Mouse (Mus musculus) Patski (cell line): ENCODE measurements around the gene Fam98c. TPM values are rescaled to one million over a fixed set of nuclear protein-coding genes. Genes with fewer than 3 reads are reported as not detected.

Source experiments
- ATAC-seq: fragments of 100-300 bp; one replicate; pipeline ENCODE4 v1.8.0; 2021
- CTCF ChIA-PET: fragments of 350-600 bp; sonication (Branson Sonifier 250); formaldehyde crosslinking; loops from one replicate; lab custom pipeline; 2022; ENCODE audit warnings: inconsistent platforms; lab: Charles Lee
- POLR2A ChIA-PET: fragments of 350-600 bp; sonication (Branson Sonifier 250); formaldehyde crosslinking; loops from one replicate; lab custom pipeline; 2022; ENCODE audit warnings: antibody characterized with exemption, inconsistent platforms; lab: Charles Lee
- DNase-seq: peaks from one replicate; pipeline ENCODE4 v3.0.0-alpha.2; 2011; ENCODE audit warnings: low read depth, low spot score
- H3K27me3 ChIP-seq: fragments of 371-371 bp; one replicate; pipeline ENCODE4 v1.5.1; 2021
- CTCF ChIP-seq: fragments of 100-300 bp; IDR thresholded peaks from one replicate; pipeline ENCODE4 v1.5.1; 2021
- in situ Hi-C: fragments of 300-500 bp; cut with MboI; formaldehyde crosslinking; loops from 3 replicates; pipeline ENCODE4 v1.11.1; 2018; ENCODE audit warnings: low pct_unique_long_range_greater_than_20kb, mixed read lengths
- polyA plus RNA-seq: library from polyadenylated mRNA; unstranded; gene quantifications from one replicate; pipeline ENCODE4 v1.2.3, GENCODE M21; 2021

Gene Fam98c
- polyA plus RNA-seq, 1 experiment from 2014 or later: 18.8 TPM

DNA sequence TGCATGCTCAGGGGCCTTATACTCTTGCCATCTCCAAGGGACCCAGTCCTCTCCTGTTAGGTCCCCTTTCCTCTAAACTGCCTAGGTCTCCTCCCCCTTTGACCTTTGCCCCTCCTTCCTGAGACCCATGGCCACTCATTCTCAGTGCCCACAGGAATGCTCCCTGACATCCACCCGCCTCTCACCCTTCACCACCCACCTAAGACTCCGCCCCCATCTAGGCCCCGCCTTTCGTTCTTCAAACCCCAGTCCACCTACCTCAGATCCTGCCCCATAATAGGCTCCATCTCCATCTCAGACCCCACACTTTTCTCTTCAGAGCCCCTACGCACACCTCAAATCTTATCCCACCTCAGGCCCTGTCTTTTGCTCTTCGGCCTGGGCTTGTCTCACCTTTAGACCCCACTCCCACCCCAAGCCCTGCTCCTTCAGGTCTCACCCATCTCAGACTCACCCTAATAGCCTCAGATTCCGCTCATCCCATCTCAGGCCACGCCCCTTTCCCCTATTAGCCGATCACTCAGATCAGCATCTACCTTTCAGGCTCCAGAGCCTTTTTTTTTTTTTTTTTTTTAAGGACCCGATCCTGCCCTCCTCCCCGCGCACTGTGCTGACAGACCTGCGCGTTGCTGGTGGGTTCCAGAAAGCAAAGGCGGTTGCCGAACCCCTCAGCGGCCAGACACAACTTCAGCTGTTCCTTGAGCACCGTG lies 37.7 kb downstream of the Fam98c start:
- ATAC-seq (no peak), DNase-seq (no peak)
- ChIA-PET POLR2A (no interaction called here), CTCF (no interaction called here)
- no peak for TF ChIP-seq CTCF
- peaks cover 6% of the 10 kb centered on the region for H3K27me3 ChIP-seq
- in situ Hi-C loops: loop anchor here (25.0 kb wide), 1 partner anchor 419 kb away; no protein-coding TSS in a partner anchor

GRCm38 (mm10) chr7:29108992-29109955 lies 46.8 kb downstream of the Fam98c start:
- no peak for DNase-seq
- POLR2A ChIA-PET: no interaction called here
- ATAC-seq: no peak
- no peak for TF ChIP-seq CTCF
- CTCF ChIA-PET: no interaction called here
- H3K27me3 ChIP-seq: peaks cover 7% of the 10 kb centered on the region
- in situ Hi-C loops: loop anchor here (25.0 kb wide), 1 partner anchor 428 kb away; no protein-coding TSS in a partner anchor

Other genes with a start within 250 kb of the Fam98c start
- gene Actn4, start 193.9 kb downstream of the Fam98c start, polyA plus RNA-seq: 485 TPM
- gene Eif3k, start 174.4 kb downstream of the Fam98c start, polyA plus RNA-seq: 328 TPM
- gene Map4k1, start 174.2 kb downstream of the Fam98c start, polyA plus RNA-seq: 4.7 TPM
- 0.03 TPM for gene Ryr1, start 31.1 kb downstream of the Fam98c start, polyA plus RNA-seq
- gene Rasgrp4, start 21.4 kb downstream of the Fam98c start, polyA plus RNA-seq: 0.05 TPM
- gene Ggn, start 14.0 kb upstream of the Fam98c start, polyA plus RNA-seq: 3.1 TPM
- gene Spred3, start 14.2 kb upstream of the Fam98c start, polyA plus RNA-seq: 42.6 TPM
- 241 TPM for gene Psmd8, start 24.5 kb upstream of the Fam98c start, polyA plus RNA-seq
- not detected for gene Catsperg1, start 57.8 kb upstream of the Fam98c start, polyA plus RNA-seq
- not detected for gene Kcnk6, start 76.3 kb upstream of the Fam98c start, polyA plus RNA-seq
- gene Yif1b, start 82.1 kb upstream of the Fam98c start, polyA plus RNA-seq: 57.0 TPM
- 165 TPM for gene 2200002D01Rik, start 92.2 kb upstream of the Fam98c start, polyA plus RNA-seq
- 446 TPM for gene Spint2, start 125.7 kb upstream of the Fam98c start, polyA plus RNA-seq
- 5.1 TPM for gene Ppp1r14a, start 133.1 kb upstream of the Fam98c start, polyA plus RNA-seq
- 6.2 TPM for gene Dpf1, start 147.7 kb upstream of the Fam98c start, polyA plus RNA-seq